Mouse (Mus musculus): ENCODE measurements around the gene Ppm1h. TPM values are rescaled to one million over a fixed set of nuclear protein-coding genes. Genes with fewer than 3 reads are reported as not detected.

Ppm1h gene
- polyA plus RNA-seq, 1 experiment from 2014 or later: 4.9 TPM

MicroRNA genes within 50 kb of the gene (microRNA counts, 519-probe panel; counts per million panel counts)
- microRNA mmu-let-7i: 8,525 counts per million, percentile 99 among the panel's probes with 10 or more counts

Small RNA genes within 50 kb of the gene (microRNA-seq; reads per million reads assigned to microRNA genes)
- gene Mir6412: not detected
- gene Mir8104: not detected
- gene Mirlet7i: 48,928 reads per million, percentile 99 among the genes with 10 or more reads in this experiment

Other genes with a start within 250 kb of the Ppm1h start
- not detected in 2 replicates for gene Avpr1a, start 230.3 kb upstream of the Ppm1h start, polyA plus RNA-seq (2014; fragmentation: Nextera tagmentation; extraction: Ambion mirVana)

Data from heart, embryonic 14.5 days (tissue).